Mouse (Mus musculus) heart, adult 2 months (tissue): ENCODE measurements around the gene Capn3. TPM values are rescaled to one million over a fixed set of nuclear protein-coding genes. Genes with fewer than 3 reads are reported as not detected.

ENCODE experiments used
- DNase-seq, 2 experiments: peaks; one replicate each; pipeline ENCODE4 v3.0.0; 2021
- H3K27ac ChIP-seq: fragments of 200-600 bp; 2 replicates; pipeline ENCODE4 v1.8.1; 2022
- H3K27me3 ChIP-seq: fragments of 200-500 bp; 2 replicates; pipeline ENCODE4 v1.6.1; 2012; ENCODE audit warnings: mild to moderate bottlenecking, low read length, inconsistent platforms, mixed read lengths; ENCODE audit not compliant: control insufficient read depth, insufficient read depth
- H3K36me3 ChIP-seq: fragments of 200-500 bp; 2 replicates; pipeline ENCODE4 v1.6.1; 2012; ENCODE audit warnings: low read length, inconsistent platforms; ENCODE audit not compliant: control insufficient read depth, insufficient read depth
- H3K4me1 ChIP-seq: fragments of 200-500 bp; 2 replicates; pipeline ENCODE4 v1.6.1; 2011; ENCODE audit warnings: low read length; ENCODE audit not compliant: control insufficient read depth, insufficient read depth
- H3K4me3 ChIP-seq: fragments of 200-600 bp; 2 replicates; pipeline ENCODE4 v1.8.1; 2022
- H3K79me2 ChIP-seq: fragments of 200-500 bp; replicated peaks from 2 replicates; pipeline ENCODE4 v1.6.1; 2012; ENCODE audit warnings: mild to moderate bottlenecking, inconsistent platforms, low read length, moderate library complexity, mixed read lengths; ENCODE audit not compliant: control insufficient read depth, insufficient read depth
- H3K9ac ChIP-seq: fragments of 200-500 bp; 2 replicates; pipeline ENCODE4 v1.6.1; 2012; ENCODE audit warnings: low read depth, mild to moderate bottlenecking, control low read depth, inconsistent platforms, low read length, mixed read lengths
- CTCF ChIP-seq: fragments of 200-600 bp; IDR thresholded peaks from 2 replicates; pipeline ENCODE4 v1.8.1; 2022; ENCODE audit warnings: antibody characterized with exemption, mild to moderate bottlenecking, moderate library complexity
- EP300 ChIP-seq: fragments of 200-500 bp; IDR thresholded peaks from 2 replicates; pipeline ENCODE4 v1.6.1; 2011; ENCODE audit warnings: low read depth, low read length, control low read depth; ENCODE audit not compliant: insufficient read depth
- POLR2A ChIP-seq: fragments of 200-500 bp; IDR thresholded peaks from 2 replicates; pipeline ENCODE4 v1.6.1; 2011; ENCODE audit warnings: mild to moderate bottlenecking, low read depth, low read length, control low read depth; ENCODE audit not compliant: insufficient read depth
- WGBS: fragments of 180-500 bp; shearing (Covaris S2); methylation state at CpG from one replicate; pipeline ENCODE4 v1.1.7; 2018; 5-methylcytosine and 5-hydroxymethylcytosine counted together
- intact Hi-C: fragments of 180-260 bp; cut with DNase I; formaldehyde crosslinking; loops from one replicate; pipeline ENCODE4 v1.15.1; 2025
- polyA plus RNA-seq: library from polyadenylated mRNA; depleted of rRNA; stranded (reverse); fragments of >200 nt; gene quantifications from 2 replicates; pipeline ENCODE4 v1.2.3, GENCODE M21; 2012
- total RNA-seq, 2 experiments: library from RNA; stranded (reverse); gene quantifications; 2 replicates each; pipeline ENCODE4 v1.2.3; 2021

Gene Capn3
- total and polyA plus RNA-seq, 3 experiments = 1.5 to 2.6 (median 1.9) TPM

DNA sequence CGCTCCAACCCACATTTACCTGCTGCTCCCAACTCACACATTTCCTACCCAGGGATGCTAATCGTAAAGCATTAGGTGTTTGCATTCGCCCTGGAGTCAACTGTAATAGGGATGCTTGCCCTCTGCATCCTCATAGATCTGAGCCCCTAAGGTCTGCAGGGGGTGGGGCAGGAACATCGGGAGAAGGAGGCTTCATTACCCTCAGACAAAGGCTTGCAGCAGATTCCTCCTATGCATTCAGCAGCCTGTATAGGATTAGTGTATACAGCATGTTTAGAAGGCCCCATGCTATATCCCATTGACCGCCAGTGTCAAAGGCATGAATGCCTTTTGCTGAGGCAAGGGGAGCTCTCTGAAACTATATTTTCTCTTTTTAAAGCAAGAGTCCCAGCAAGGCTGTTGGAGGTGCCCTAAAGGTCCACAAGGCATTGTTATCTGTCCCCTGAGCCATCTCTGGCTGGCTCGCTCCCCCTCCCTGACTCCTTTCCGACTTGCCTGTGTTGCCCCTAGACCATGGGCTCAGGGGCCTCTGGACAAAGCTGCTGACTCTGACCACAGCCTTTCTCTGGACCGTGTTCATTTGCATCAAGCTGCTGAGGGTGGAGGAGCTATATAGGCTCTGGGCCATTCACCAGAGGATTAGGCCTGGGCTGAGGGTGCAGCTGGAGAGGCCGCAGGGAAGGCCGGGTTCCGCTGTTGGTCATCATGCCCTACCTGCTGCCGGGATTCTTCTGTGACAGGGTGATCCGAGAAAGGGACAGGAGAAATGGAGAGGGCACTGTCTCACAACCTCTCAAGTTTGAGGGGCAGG, 20.7 kb downstream of the Capn3 start:
- DNase-seq = no peak
- Histone ChIP-seq H3K36me3 (no peaks in the 10 kb centered on the region), H3K4me1 (no peaks in the 10 kb centered on the region), H3K4me3 (no peak overlapping the region), H3K79me2 (no peaks in the 10 kb centered on the region), H3K27ac (no peak overlapping the region), H3K9ac (no peak overlapping the region), H3K27me3 (no peaks in the 10 kb centered on the region)
- intact Hi-C loops = loop anchor here (10.0 kb wide), 1 partner anchor 628 kb away; the partner anchor contains the start of gene Tgm7
- WGBS = 84% methylated on average over 13 of the region's 13 CpGs
- TF ChIP-seq CTCF (no peak), POLR2A (no peak), EP300 (no peak)

- intact Hi-C loops = loop anchor here (2.0 to 10.0 kb wide), 2 partner anchors 192 to 626 kb away; partner anchors contain the start of gene Tgm7
- no peak overlapping the region for H3K9ac ChIP-seq
- DNase-seq = peak; percentile 66 to 77
- no peak overlapping the region for H3K4me3 ChIP-seq
- H3K27me3 ChIP-seq = no peaks in the 10 kb centered on the region
- H3K36me3 ChIP-seq = no peaks in the 10 kb centered on the region
- H3K79me2 ChIP-seq = no peaks in the 10 kb centered on the region
- TF ChIP-seq CTCF (peak; percentile 87), POLR2A (no peak), EP300 (peak; percentile 64; the same call in 1 of the 2 replicates)
- WGBS = 44% methylated on average over 3 of the region's 3 CpGs
- no peak overlapping the region for H3K27ac ChIP-seq
- H3K4me1 ChIP-seq = peaks cover 2% of the 10 kb centered on the region; the same call in 1 of the 2 replicates
Observed at GRCm38 (mm10) chr2:120478600-120478999, 22.8 kb downstream of the Capn3 start.

DNA sequence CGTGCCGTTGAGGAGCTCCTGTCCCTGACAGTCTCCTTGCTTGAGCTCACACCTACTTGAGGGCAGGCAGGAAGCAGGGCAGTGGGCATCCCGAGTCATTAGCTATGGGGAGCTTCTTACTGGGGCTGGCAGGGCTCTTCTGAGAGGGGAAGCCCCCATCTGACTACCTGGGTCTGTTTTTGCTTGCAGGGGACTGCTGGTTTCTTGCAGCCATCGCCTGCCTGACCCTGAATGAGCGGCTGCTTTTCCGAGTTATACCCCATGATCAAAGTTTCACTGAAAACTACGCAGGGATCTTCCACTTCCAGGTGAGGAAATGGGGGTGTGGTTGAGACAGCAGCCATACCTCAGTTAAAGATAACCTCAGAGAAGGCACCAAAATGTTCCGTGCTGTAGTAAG, 26.1 kb downstream of the Capn3 start:
- Histone ChIP-seq H3K9ac (no peak overlapping the region), H3K36me3 (no peaks in the 10 kb centered on the region), H3K27ac (no peak overlapping the region), H3K4me3 (no peak overlapping the region), H3K4me1 (peaks cover 3% of the 10 kb centered on the region; the same call in 1 of the 2 replicates), H3K79me2 (no peaks in the 10 kb centered on the region), H3K27me3 (no peaks in the 10 kb centered on the region)
- WGBS = 62% methylated on average over 8 of the region's 8 CpGs
- intact Hi-C loops = loop anchor here (5.0 kb wide), 2 partner anchors 125 to 385 kb away; partner anchors contain the start of genes Haus2 and Lrrc57
- DNase-seq = no peak
- TF ChIP-seq POLR2A = no peak
- no peak for TF ChIP-seq CTCF
- no peak for TF ChIP-seq EP300

GRCm38 (mm10) chr2:120482506-120483389, 26.9 kb downstream of the Capn3 start:
- WGBS = 44% methylated on average over 8 of the region's 8 CpGs
- H3K27ac ChIP-seq = peak overlapping the region; percentile 71
- TF ChIP-seq CTCF (no peak), POLR2A (0 out of 2 replicates have a peak, but pooled peaks have one; percentile 25)
- H3K36me3 ChIP-seq = no peaks in the 10 kb centered on the region
- H3K79me2 ChIP-seq = no peaks in the 10 kb centered on the region
- no peaks in the 10 kb centered on the region for H3K27me3 ChIP-seq
- peak in 1 of 2 experiments; percentile 33 for DNase-seq
- H3K4me1 ChIP-seq = peaks cover 3% of the 10 kb centered on the region; the same call in 1 of the 2 replicates
- no peak overlapping the region for H3K9ac ChIP-seq
- intact Hi-C loops = loop anchor here (5.0 kb wide), 2 partner anchors 125 to 385 kb away; partner anchors contain the start of genes Haus2 and Lrrc57
- no peak overlapping the region for H3K4me3 ChIP-seq

GRCm38 (mm10) chr2:120484241-120484640, 28.4 kb downstream of the Capn3 start:
- H3K79me2 ChIP-seq = no peaks in the 10 kb centered on the region
- intact Hi-C loops = loop anchor here (5.0 kb wide), 2 partner anchors 123 to 383 kb away; partner anchors contain the start of genes Haus2 and Lrrc57
- no peak overlapping the region for H3K27ac ChIP-seq
- H3K27me3 ChIP-seq = no peaks in the 10 kb centered on the region
- WGBS = 78% methylated on average over 3 of the region's 3 CpGs
- no peaks in the 10 kb centered on the region for H3K36me3 ChIP-seq
- H3K9ac ChIP-seq = no peak overlapping the region
- TF ChIP-seq EP300 (no peak), POLR2A (no peak), CTCF (no peak)
- DNase-seq = no peak
- H3K4me3 ChIP-seq = no peak overlapping the region
- peaks cover 3% of the 10 kb centered on the region; the same call in 1 of the 2 replicates for H3K4me1 ChIP-seq
